Mouse (Mus musculus): ENCODE results near the gene Hist1h1c.

DNA sequence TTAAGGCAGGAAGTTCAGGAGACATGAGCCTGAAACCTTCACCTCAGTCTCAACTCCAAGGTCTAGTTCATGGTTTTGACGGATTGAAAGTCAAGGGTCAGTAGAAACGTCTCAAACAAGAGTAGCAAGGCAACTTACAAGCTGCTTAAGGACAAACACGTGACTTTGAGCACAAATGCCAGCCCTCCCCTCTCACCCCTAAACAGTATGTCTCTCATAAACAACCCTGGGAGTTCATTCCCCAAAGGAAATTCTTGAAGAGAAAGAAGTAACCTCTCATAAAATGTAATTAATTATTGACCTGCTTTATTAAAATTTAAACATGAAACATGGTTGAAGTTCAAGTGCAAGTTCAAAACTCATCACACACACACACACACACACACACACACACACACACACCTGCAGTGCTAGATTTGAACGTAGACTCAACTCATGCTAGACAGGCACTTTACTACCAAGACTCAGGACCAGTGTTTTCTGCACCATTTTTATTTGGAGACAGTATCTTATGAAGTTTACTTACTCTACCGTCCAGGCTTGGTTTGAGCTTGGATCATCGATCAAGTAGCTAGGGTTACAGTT, 44.7 kb upstream of the Hist1h1c start:
- TF ChIP-seq POLR2A (IDR thresholded peaks at IDR 0.05; ENCODE audit: insufficient read depth, low read length) (no peak), CTCF (IDR thresholded peaks at IDR 0.05; ENCODE audit: low read depth, low read length) (no peak), EP300 (IDR thresholded peaks at IDR 0.05; ENCODE audit: insufficient read depth, low read depth, low read length) (no peak)
